Mouse (Mus musculus) heart, embryonic 10.5 days (tissue): ENCODE data around the gene Sqor. TPM values are rescaled to one million over a fixed set of nuclear protein-coding genes. Genes with fewer than 3 reads are reported as not detected.
A peak's percentile ranks its signal among the peaks of the same experiment; 100 is the strongest.

Experiments used
- DNase-seq: peaks from one replicate; pipeline ENCODE4 v3.0.0-alpha.2; 2017; ENCODE audit warnings: low spot score
- H3K27ac ChIP-seq: fragments of 300-500 bp; sonication (generic); 2 replicates; pipeline ENCODE4 v1.5.1; 2016; ENCODE audit warnings: mild to moderate bottlenecking
- H3K27me3 ChIP-seq: fragments of 300-500 bp; sonication (generic); 2 replicates; pipeline ENCODE4 v1.6.1; 2016; ENCODE audit warnings: mild to moderate bottlenecking; ENCODE audit not compliant: poor library complexity, insufficient read depth, severe bottlenecking
- H3K36me3 ChIP-seq: fragments of 300-500 bp; sonication (generic); 2 replicates; pipeline ENCODE4 v1.6.1; 2016; ENCODE audit warnings: mild to moderate bottlenecking, moderate library complexity
- H3K4me1 ChIP-seq: fragments of 300-500 bp; sonication (generic); 2 replicates; pipeline ENCODE4 v1.6.1; 2016; ENCODE audit warnings: mild to moderate bottlenecking
- H3K4me3 ChIP-seq: fragments of 300-500 bp; sonication (generic); 2 replicates; pipeline ENCODE4 v1.5.1; 2016; ENCODE audit warnings: mild to moderate bottlenecking, moderate library complexity
- H3K9me3 ChIP-seq: fragments of 300-500 bp; sonication (generic); 2 replicates; pipeline ENCODE4 v1.6.1; 2016; ENCODE audit warnings: mild to moderate bottlenecking, moderate library complexity
- WGBS: fragments of 180-500 bp; shearing (Covaris S2); methylation state at CpG from one replicate; pipeline ENCODE4 v1.1.7; 2016; 5-methylcytosine and 5-hydroxymethylcytosine counted together
- polyA plus RNA-seq: library from polyadenylated mRNA; unstranded; fragments of >200 nt; fragmentation: Nextera tagmentation; extraction: Ambion mirVana; gene quantifications from 2 replicates; pipeline ENCODE4 v1.2.1, GENCODE M21; 2016

Gene Sqor
- polyA plus RNA-seq, 1 experiment from 2014 or later = 2.3 TPM

GRCm38 (mm10) chr2:122804392-122804791 is 39.4 kb downstream of the Sqor start:
- no peak for DNase-seq
- Histone ChIP-seq H3K36me3 (no peaks in the 10 kb centered on the region), H3K4me3 (no peak overlapping the region), H3K9me3 (no peaks in the 10 kb centered on the region), H3K4me1 (no peaks in the 10 kb centered on the region), H3K27ac (no peak overlapping the region), H3K27me3 (no peaks in the 10 kb centered on the region)
- WGBS = 88% methylated on average over 6 of the region's 6 CpGs

GRCm38 (mm10) chr2:122806040-122806439 is 41.0 kb downstream of the Sqor start:
- WGBS = 75% methylated on average over 3 of the region's 3 CpGs
- Histone ChIP-seq H3K27ac (no peak overlapping the region), H3K4me3 (no peak overlapping the region)

GRCm38 (mm10) chr2:122809027-122809426 is 44.0 kb downstream of the Sqor start:
- Histone ChIP-seq H3K4me1 (no peaks in the 10 kb centered on the region), H3K36me3 (no peaks in the 10 kb centered on the region), H3K9me3 (no peaks in the 10 kb centered on the region), H3K4me3 (no peak overlapping the region), H3K27ac (no peak overlapping the region), H3K27me3 (no peaks in the 10 kb centered on the region)
- WGBS = 81% methylated on average over 4 of the region's 4 CpGs
- no peak for DNase-seq

More at GRCm38 (mm10) chr2:122806040-122806439, 41.0 kb downstream of the Sqor start:
- no peak for DNase-seq
- Histone ChIP-seq H3K4me1 (no peaks in the 10 kb centered on the region), H3K27me3 (no peaks in the 10 kb centered on the region), H3K36me3 (no peaks in the 10 kb centered on the region), H3K9me3 (no peaks in the 10 kb centered on the region)

- Histone ChIP-seq H3K9me3 (no peaks in the 10 kb centered on the region), H3K4me3 (no peak overlapping the region), H3K27me3 (no peaks in the 10 kb centered on the region), H3K36me3 (no peaks in the 10 kb centered on the region), H3K4me1 (no peaks in the 10 kb centered on the region), H3K27ac (no peak overlapping the region)
- DNase-seq = no peak
- WGBS = 83% methylated on average over 2 of the region's 2 CpGs
Measured at GRCm38 (mm10) chr2:122816986-122817385, 51.9 kb downstream of the Sqor start.

- DNase-seq = no peak
- Histone ChIP-seq H3K4me1 (0 out of 2 replicates have a peak, but pooled peaks cover 5% of the 10 kb centered on the region), H3K27ac (no peak overlapping the region), H3K4me3 (no peak overlapping the region), H3K27me3 (no peaks in the 10 kb centered on the region), H3K9me3 (no peaks in the 10 kb centered on the region), H3K36me3 (no peaks in the 10 kb centered on the region)
- 61% methylated on average over 2 of the region's 2 CpGs for WGBS
Measured at GRCm38 (mm10) chr2:122821246-122821645, 56.2 kb downstream of the Sqor start.

GRCm38 (mm10) chr2:122825406-122826236 is 60.6 kb downstream of the Sqor start:
- WGBS = 39% methylated on average over 19 of the region's 19 CpGs
- Histone ChIP-seq H3K36me3 (no peaks in the 10 kb centered on the region), H3K4me1 (0 out of 2 replicates have a peak, but pooled peaks cover 5% of the 10 kb centered on the region), H3K27me3 (no peaks in the 10 kb centered on the region), H3K9me3 (no peaks in the 10 kb centered on the region), H3K27ac (no peak overlapping the region), H3K4me3 (no peak overlapping the region)
- peak; percentile 80 for DNase-seq

GRCm38 (mm10) chr2:122826302-122826701 is 61.3 kb downstream of the Sqor start:
- Histone ChIP-seq H3K27ac (no peak overlapping the region), H3K4me3 (no peak overlapping the region), H3K4me1 (0 out of 2 replicates have a peak, but pooled peaks cover 5% of the 10 kb centered on the region), H3K36me3 (no peaks in the 10 kb centered on the region), H3K9me3 (no peaks in the 10 kb centered on the region), H3K27me3 (no peaks in the 10 kb centered on the region)
- DNase-seq = no peak
- WGBS = 71% methylated on average over 3 of the region's 3 CpGs

- no peak for DNase-seq
- Histone ChIP-seq H3K4me3 (no peak overlapping the region), H3K9me3 (no peaks in the 10 kb centered on the region), H3K27me3 (no peaks in the 10 kb centered on the region), H3K36me3 (no peaks in the 10 kb centered on the region), H3K27ac (peak overlapping the region; percentile 85), H3K4me1 (peaks cover 24% of the 10 kb centered on the region)
- WGBS = 42% methylated on average over 4 of the region's 4 CpGs
Measured at GRCm38 (mm10) chr2:122854636-122855035, 89.6 kb downstream of the Sqor start.

GRCm38 (mm10) chr2:122855354-122855753 is 90.3 kb downstream of the Sqor start:
- DNase-seq = no peak
- 35% methylated on average over 3 of the region's 3 CpGs for WGBS
- Histone ChIP-seq H3K27ac (peak overlapping the region; percentile 85), H3K4me1 (peaks cover 24% of the 10 kb centered on the region), H3K27me3 (no peaks in the 10 kb centered on the region), H3K9me3 (no peaks in the 10 kb centered on the region), H3K36me3 (no peaks in the 10 kb centered on the region), H3K4me3 (no peak overlapping the region)

Other genes with a start within 250 kb of the Sqor start
- gene Gatm, start 153.9 kb upstream of the Sqor start, polyA plus RNA-seq = 19.3 and 30.1 TPM in 2 replicates
- not detected in 2 replicates for gene AA467197, start 128.3 kb upstream of the Sqor start, polyA plus RNA-seq
- gene Slc30a4, start 62.6 kb upstream of the Sqor start, polyA plus RNA-seq = 5.4 and 5.9 TPM in 2 replicates
- gene Bloc1s6, start 26.7 kb upstream of the Sqor start, polyA plus RNA-seq = 41.2 and 48.6 TPM in 2 replicates